In the genomic region with DNA sequence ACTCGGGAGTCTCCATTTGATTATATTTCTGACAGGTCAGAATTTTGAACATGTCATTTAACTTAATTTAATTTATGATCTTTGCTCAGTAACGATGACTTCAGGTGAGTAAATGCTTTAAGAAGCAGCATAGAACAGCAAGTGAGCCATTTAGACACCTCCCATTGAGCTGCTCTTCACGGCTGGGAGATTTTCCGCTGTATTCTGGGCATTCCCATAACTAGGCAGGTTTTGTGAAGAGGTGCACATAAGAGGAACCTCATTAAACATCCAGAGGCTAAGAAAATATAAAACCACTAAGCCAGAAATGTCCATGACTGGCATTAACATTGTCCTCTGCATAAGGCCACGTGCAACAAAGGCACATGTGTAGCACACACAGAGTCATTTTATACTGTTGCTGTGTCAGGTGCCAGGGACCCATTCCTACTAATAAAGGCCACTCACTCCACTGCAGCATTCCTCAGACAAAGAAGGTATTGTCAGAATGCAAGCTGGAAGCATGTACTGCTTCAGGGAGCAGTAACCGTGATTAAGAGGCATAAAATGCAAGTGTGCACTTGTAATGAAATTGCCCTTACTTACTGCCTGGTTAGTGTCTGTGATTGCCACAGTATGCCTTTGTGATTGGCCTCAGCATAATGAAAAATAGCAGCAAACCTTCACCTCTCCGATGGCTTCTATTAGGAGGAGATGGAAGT, we compare ENCODE assay signal across 15 mouse cellular contexts.
DNase-seq lines count a peak whose midpoint lies in the region; ATAC-seq and TF ChIP-seq lines count a peak whose summit lies in the region.
"Had no signal": no experiment of that assay in that cellular context is flagged by ENCODE, and none has a peak within 500 bp of the region (broad histone marks: within the 10 kb centered on the region; RNA-seq: fewer than 3 reads in every experiment).

No protein-coding gene starts in this region.

- no peak overlapping the region for H3K9ac ChIP-seq in hindbrain, embryonic 12.5 days
- no peak overlapping the region for H3K9ac ChIP-seq in neural tube, embryonic 14.5 days (replicated peaks; ENCODE audit: low read depth, low read length)
- H3K9ac ChIP-seq: embryonic facial prominence, embryonic 12.5 days; liver, embryonic 14.5 days had no signal

- no peaks in the 10 kb centered on the region for H3K27me3 ChIP-seq in forebrain, embryonic 10.5 days (ENCODE audit: poor library complexity, severe bottlenecking)
- no peaks in the 10 kb centered on the region for H3K27me3 ChIP-seq in hindbrain, embryonic 12.5 days
- H3K27me3 ChIP-seq in neural tube, embryonic 14.5 days (ENCODE audit: control insufficient read depth, insufficient read depth, low read length) = no peaks in the 10 kb centered on the region
- H3K27me3 ChIP-seq in cerebellum, adult 2 months (ENCODE audit: control insufficient read depth, insufficient read depth, low read length) = no peaks in the 10 kb centered on the region
- H3K27me3 ChIP-seq: embryonic facial prominence, embryonic 12.5 days had no signal

- DNase-seq in forebrain, embryonic 10.5 days (ENCODE audit: extremely low spot score, low spot score) = peak; percentile 24
- DNase-seq in kidney, postnatal 14 days = peak; percentile 42
- DNase-seq in layer of hippocampus, adult 9-11 months = no peak
- no peak for DNase-seq in testis, postnatal 14 days (ENCODE audit: low spot score)
- DNase-seq in cerebellum, adult 2 months = no peak
- DNase-seq: adrenal gland, postnatal 36 days; heart, adult 2 months; spleen, adult 18-20 months; thymus, postnatal 36 days had no signal

- 43% methylated on average over 7 of the region's 7 CpGs for WGBS in forebrain, embryonic 10.5 days
- WGBS in hindbrain, embryonic 12.5 days = 33% methylated on average over 7 of the region's 7 CpGs
- 19% methylated on average over 7 of the region's 7 CpGs for WGBS in neural tube, embryonic 14.5 days
- WGBS in cerebellum, adult 2 months = 39% methylated on average over 7 of the region's 7 CpGs

- H3K27ac ChIP-seq in forebrain, embryonic 10.5 days = peak overlapping the region; percentile 65
- peak overlapping the region; percentile 72 for H3K27ac ChIP-seq in hindbrain, embryonic 12.5 days
- H3K27ac ChIP-seq in neural tube, embryonic 14.5 days (ENCODE audit: low read depth, low read length) = peak overlapping the region; percentile 82
- H3K27ac ChIP-seq in cerebellum, adult 2 months (ENCODE audit: insufficient read depth, low read length) = no peak overlapping the region
- H3K27ac ChIP-seq: embryonic facial prominence, embryonic 12.5 days; heart, adult 2 months; liver, embryonic 14.5 days had no signal

- H3K4me2 ChIP-seq in hindbrain, embryonic 12.5 days (replicated peaks) = no peak overlapping the region
- no peak overlapping the region for H3K4me2 ChIP-seq in neural tube, embryonic 14.5 days (ENCODE audit: low read depth, low read length)
- H3K4me2 ChIP-seq: embryonic facial prominence, embryonic 12.5 days had no signal

- H3K9me3 ChIP-seq in forebrain, embryonic 10.5 days = no peaks in the 10 kb centered on the region
- no peaks in the 10 kb centered on the region for H3K9me3 ChIP-seq in hindbrain, embryonic 12.5 days (replicated peaks)
- no peaks in the 10 kb centered on the region for H3K9me3 ChIP-seq in neural tube, embryonic 14.5 days (ENCODE audit: control insufficient read depth, low read length)
- H3K9me3 ChIP-seq: embryonic facial prominence, embryonic 12.5 days had no signal

- no peaks in the 10 kb centered on the region for H3K36me3 ChIP-seq in forebrain, embryonic 10.5 days (replicated peaks)
- H3K36me3 ChIP-seq in hindbrain, embryonic 12.5 days = no peaks in the 10 kb centered on the region
- no peaks in the 10 kb centered on the region for H3K36me3 ChIP-seq in neural tube, embryonic 14.5 days (ENCODE audit: control insufficient read depth, insufficient read depth, low read length)
- H3K36me3 ChIP-seq: embryonic facial prominence, embryonic 12.5 days; G1E had no signal

- no peak for TF ChIP-seq POLR2A in cerebellum, adult 2 months (IDR thresholded peaks at IDR 0.05; ENCODE audit: borderline replicate concordance, insufficient read depth, low read length)

- H3K4me1 ChIP-seq in forebrain, embryonic 10.5 days = peaks cover 30% of the 10 kb centered on the region
- H3K4me1 ChIP-seq in hindbrain, embryonic 12.5 days = peaks cover 13% of the 10 kb centered on the region
- peaks cover 11% of the 10 kb centered on the region for H3K4me1 ChIP-seq in neural tube, embryonic 14.5 days (ENCODE audit: control insufficient read depth, insufficient read depth, low read length)
- no peaks in the 10 kb centered on the region for H3K4me1 ChIP-seq in cerebellum, adult 2 months (ENCODE audit: control insufficient read depth, insufficient read depth, low read length)
- H3K4me1 ChIP-seq: embryonic facial prominence, embryonic 12.5 days had no signal

- TF ChIP-seq CTCF in cerebellum, adult 2 months (IDR thresholded peaks at IDR 0.05; ENCODE audit: borderline replicate concordance, insufficient read depth, low read depth, low read length) = no peak

- no peak overlapping the region for H3K4me3 ChIP-seq in forebrain, embryonic 10.5 days
- H3K4me3 ChIP-seq in hindbrain, embryonic 12.5 days = no peak overlapping the region
- H3K4me3 ChIP-seq in neural tube, embryonic 14.5 days (ENCODE audit: low read depth, low read length) = no peak overlapping the region
- H3K4me3 ChIP-seq in cerebellum, adult 2 months (replicated peaks; ENCODE audit: insufficient read depth, low read depth, low read length) = no peak overlapping the region
- H3K4me3 ChIP-seq: embryonic facial prominence, embryonic 12.5 days; heart, adult 2 months had no signal

- peak; percentile 83 for ATAC-seq in hindbrain, embryonic 12.5 days (ENCODE audit: low FRiP score)
- peak; percentile 91 for ATAC-seq in neural tube, embryonic 14.5 days (ENCODE audit: low read depth)
- ATAC-seq: intestine, postnatal 0 days had no signal

Comparison
In these comparisons a context has a peak if more than half of its experiments do, and no peak if none do; other contexts are left out.
1. DNase-seq: peak in forebrain, embryonic 10.5 days (single experiment) and kidney, postnatal 14 days (single experiment); none in layer of hippocampus, adult 9-11 months (single experiment), testis, postnatal 14 days (single experiment) and cerebellum, adult 2 months (0 of 2).